Mouse (Mus musculus) myocyte (in vitro differentiated cells): Measurements from ENCODE around the gene Mvb12b. TPM values are rescaled to one million over a fixed set of nuclear protein-coding genes. Genes with fewer than 3 reads are reported as not detected.

Experiments used
- H3K27me3 ChIP-seq: one replicate; pipeline ENCODE4 v1.6.1; 2011; ENCODE audit not compliant: control insufficient read depth, insufficient read depth, insufficient read length
- H3K36me3 ChIP-seq: one replicate; pipeline ENCODE4 v1.6.1; 2011; ENCODE audit not compliant: control insufficient read depth, insufficient read depth
- H3K4me2 ChIP-seq: one replicate; pipeline ENCODE4 v1.6.1; 2011; ENCODE audit warnings: low read depth, control low read depth
- H3K4me3 ChIP-seq: one replicate; pipeline ENCODE4 v1.5.1; 2011; ENCODE audit warnings: mild to moderate bottlenecking, control low read depth, moderate library complexity
- H3K79me2 ChIP-seq: one replicate; pipeline ENCODE4 v1.6.1; 2011; ENCODE audit not compliant: control insufficient read depth, insufficient read depth
- H3ac ChIP-seq: one replicate; pipeline ENCODE4 v1.6.1; 2011; ENCODE audit not compliant: control insufficient read depth, insufficient read length
- CEBPB ChIP-seq: IDR thresholded peaks from 2 replicates; pipeline ENCODE4 v1.6.1; 2011; ENCODE audit warnings: mild to moderate bottlenecking, moderate library complexity; ENCODE audit not compliant: poor library complexity, insufficient read depth, severe bottlenecking
- E2F4 ChIP-seq: IDR thresholded peaks from one replicate; pipeline ENCODE4 v1.6.1; 2011; ENCODE audit warnings: mild to moderate bottlenecking, control low read depth, moderate library complexity; ENCODE audit not compliant: insufficient read depth
- MAX ChIP-seq: IDR thresholded peaks from one replicate; pipeline ENCODE4 v1.6.1; 2011; ENCODE audit warnings: low read depth, mild to moderate bottlenecking, control low read depth
- MYOD1 ChIP-seq, 3 experiments: IDR thresholded peaks; one replicate each; pipeline ENCODE4 v1.6.1; 2011; ENCODE audit warnings: control low read depth in 2 of 3, low read depth in 2 of 3, mild to moderate bottlenecking in 2 of 3, moderate library complexity in 1 of 3; ENCODE audit not compliant: insufficient read length in 2 of 3, control insufficient read depth in 1 of 3
- MYOG ChIP-seq, 3 experiments: IDR thresholded peaks; one replicate each; pipeline ENCODE4 v1.6.1; 2011; ENCODE audit warnings: control low read depth in 2 of 3, low read depth in 2 of 3, mild to moderate bottlenecking in 2 of 3; ENCODE audit not compliant: insufficient read length in 2 of 3, control insufficient read depth in 1 of 3, insufficient read depth in 1 of 3
- POLR2A ChIP-seq: IDR thresholded peaks from one replicate; pipeline ENCODE4 v1.6.1; 2011; ENCODE audit warnings: low read depth, mild to moderate bottlenecking, control low read depth, moderate library complexity; ENCODE audit not compliant: insufficient read length
- POLR2AphosphoS2 ChIP-seq: IDR thresholded peaks from one replicate; pipeline ENCODE4 v1.6.1; 2011; ENCODE audit warnings: low read depth, control low read depth; ENCODE audit not compliant: insufficient read length
- REST ChIP-seq: IDR thresholded peaks from one replicate; pipeline ENCODE4 v1.6.1; 2011; ENCODE audit warnings: mild to moderate bottlenecking, control low read depth, moderate library complexity; ENCODE audit not compliant: insufficient read depth, insufficient read length
- SRF ChIP-seq: IDR thresholded peaks from one replicate; pipeline ENCODE4 v1.6.1; 2011; ENCODE audit warnings: low read depth; ENCODE audit not compliant: control insufficient read depth, insufficient read length
- TCF12 ChIP-seq: IDR thresholded peaks from one replicate; pipeline ENCODE4 v1.6.1; 2011; ENCODE audit warnings: mild to moderate bottlenecking, control low read depth; ENCODE audit not compliant: poor library complexity, insufficient read depth, severe bottlenecking
- TCF3 ChIP-seq: IDR thresholded peaks from one replicate; pipeline ENCODE4 v1.6.1; 2011; ENCODE audit warnings: low read depth, control low read depth; ENCODE audit not compliant: insufficient read length
- USF1 ChIP-seq: IDR thresholded peaks from one replicate; pipeline ENCODE4 v1.6.1; 2011; ENCODE audit warnings: low read depth, mild to moderate bottlenecking, control low read depth, moderate library complexity
- polyA plus RNA-seq: library from polyadenylated mRNA; unstranded; fragments of >200 nt; fragmentation: generic; extraction: Trizol; gene quantifications from one replicate; pipeline ENCODE4 v1.2.1, GENCODE M21; 2012; ENCODE audit warnings: missing spikeins

Mvb12b gene
- polyA plus RNA-seq, 1 experiment: 14.5 TPM

DNA sequence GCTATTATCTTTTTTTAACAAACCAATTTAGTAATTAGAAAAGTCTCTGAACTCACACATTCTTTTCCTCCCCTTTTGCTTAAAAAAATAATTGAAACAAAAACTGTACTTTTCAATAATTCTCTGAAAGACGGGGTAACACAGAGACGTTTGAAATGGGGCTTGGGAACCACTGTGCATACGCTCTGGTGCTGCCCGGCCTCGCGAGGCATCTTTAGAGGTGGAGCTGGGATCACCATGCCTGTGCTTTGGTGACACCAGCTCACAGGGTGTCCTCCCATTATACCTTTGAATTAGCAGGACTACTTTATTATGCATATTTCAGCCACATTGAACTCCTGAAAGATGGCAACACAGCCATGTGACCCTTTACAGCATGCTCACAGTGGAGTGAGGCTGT is 101.7 kb downstream of the Mvb12b start:
- TF ChIP-seq SRF (no peak), TCF3 (no peak)
- H3K36me3 ChIP-seq: no peaks in the 10 kb centered on the region

DNA sequence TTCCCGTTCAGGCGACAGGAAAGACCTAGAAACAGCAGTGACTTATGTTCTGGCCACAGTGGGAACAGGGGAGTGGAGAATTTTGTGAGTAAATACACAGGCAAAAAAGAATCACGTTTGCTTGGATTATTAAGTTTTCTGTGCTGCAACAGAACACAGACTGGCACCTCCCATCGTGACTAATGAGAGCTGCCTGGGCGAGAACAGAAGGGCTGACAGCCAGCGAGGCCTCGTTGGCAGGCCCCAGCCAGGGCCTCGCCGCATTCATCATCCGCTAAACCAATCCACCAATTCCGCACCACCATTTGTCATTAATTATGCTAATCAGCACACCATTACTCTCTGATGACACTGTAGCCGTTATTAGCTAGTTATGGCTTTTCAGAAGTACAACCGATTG is 102.2 kb downstream of the Mvb12b start:
- H3K36me3 ChIP-seq: no peaks in the 10 kb centered on the region
- H3ac ChIP-seq: no peak overlapping the region
- no peak overlapping the region for H3K4me3 ChIP-seq
- no peaks in the 10 kb centered on the region for H3K27me3 ChIP-seq
- H3K4me2 ChIP-seq: no peak overlapping the region
- no peaks in the 10 kb centered on the region for H3K79me2 ChIP-seq
- no peak for TF ChIP-seq TCF12
- TF ChIP-seq MYOD1 (IDR thresholded peaks at IDR 0.05; ENCODE audit: control insufficient read depth in 1 of 3, insufficient read length in 2 of 3, low read depth in 2 of 3): no peak
- no peak for TF ChIP-seq POLR2AphosphoS2
- TF ChIP-seq E2F4: no peak
- TF ChIP-seq POLR2A: no peak
- TF ChIP-seq MAX: no peak
- no peak for TF ChIP-seq CEBPB
- no peak for TF ChIP-seq SRF
- TF ChIP-seq USF1: no peak
- TF ChIP-seq REST: no peak
- TF ChIP-seq TCF3: no peak
- no peak for TF ChIP-seq MYOG (IDR thresholded peaks at IDR 0.05; ENCODE audit: control insufficient read depth in 1 of 3, insufficient read depth in 1 of 3, insufficient read length in 2 of 3, low read depth in 2 of 3)

More for the DNA sequence above, 101.7 kb downstream of the Mvb12b start:
- no peak overlapping the region for H3K4me3 ChIP-seq
- no peak overlapping the region for H3K4me2 ChIP-seq
- no peak overlapping the region for H3ac ChIP-seq
- no peaks in the 10 kb centered on the region for H3K27me3 ChIP-seq
- no peaks in the 10 kb centered on the region for H3K79me2 ChIP-seq

DNA sequence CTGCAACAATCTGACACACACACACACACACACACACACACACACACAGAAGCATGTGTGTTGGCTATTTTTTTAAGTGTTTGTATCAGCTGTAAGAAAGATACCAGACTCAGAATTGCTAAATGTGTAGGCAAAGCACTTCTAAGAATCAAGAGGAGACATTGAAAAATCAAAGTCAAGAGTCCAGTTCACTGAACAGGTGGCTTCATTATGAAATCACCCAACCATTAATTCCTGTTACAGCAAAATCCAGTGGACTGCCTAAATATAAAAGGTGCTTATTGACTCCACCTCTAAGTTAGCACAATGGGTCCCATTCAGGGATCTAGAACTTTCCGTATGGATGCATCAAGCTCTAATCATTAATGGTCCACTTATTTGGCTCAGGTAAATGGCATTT is 103.0 kb downstream of the Mvb12b start:
- Histone ChIP-seq H3ac (no peak overlapping the region), H3K4me3 (no peak overlapping the region), H3K79me2 (no peaks in the 10 kb centered on the region), H3K36me3 (no peaks in the 10 kb centered on the region), H3K27me3 (no peaks in the 10 kb centered on the region), H3K4me2 (no peak overlapping the region)
- TF ChIP-seq USF1: no peak
- no peak for TF ChIP-seq MYOD1 (IDR thresholded peaks at IDR 0.05; ENCODE audit: control insufficient read depth in 1 of 3, insufficient read length in 2 of 3, low read depth in 2 of 3)
- TF ChIP-seq SRF: no peak
- TF ChIP-seq E2F4: no peak
- no peak for TF ChIP-seq POLR2AphosphoS2
- TF ChIP-seq TCF3: no peak
- TF ChIP-seq CEBPB: no peak
- TF ChIP-seq REST: no peak
- no peak for TF ChIP-seq MYOG (IDR thresholded peaks at IDR 0.05; ENCODE audit: control insufficient read depth in 1 of 3, insufficient read depth in 1 of 3, insufficient read length in 2 of 3, low read depth in 2 of 3)
- no peak for TF ChIP-seq POLR2A

DNA sequence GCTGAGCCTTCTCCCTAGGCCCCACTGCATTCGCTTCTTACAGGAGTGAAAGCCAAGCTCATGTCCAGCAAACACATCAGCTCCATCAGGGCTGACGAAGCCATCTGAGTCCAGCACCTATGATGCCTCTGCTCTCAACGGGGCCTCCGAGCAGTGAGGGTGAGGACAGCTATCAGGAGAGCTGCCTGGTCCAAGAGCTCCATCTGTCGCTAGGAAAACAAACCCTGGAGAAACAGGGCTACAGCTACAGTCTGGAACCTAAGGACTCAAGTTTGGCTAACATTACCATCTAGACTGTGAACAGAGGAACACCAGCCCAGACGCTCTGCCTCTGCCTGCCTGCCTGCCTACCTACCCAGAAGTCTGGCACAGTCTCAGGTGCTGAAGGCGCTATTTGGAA is 104.3 kb downstream of the Mvb12b start:
- Histone ChIP-seq H3K27me3 (no peaks in the 10 kb centered on the region), H3K36me3 (no peaks in the 10 kb centered on the region), H3K79me2 (no peaks in the 10 kb centered on the region), H3K4me2 (no peak overlapping the region), H3K4me3 (no peak overlapping the region), H3ac (no peak overlapping the region)
- TF ChIP-seq USF1 (no peak), SRF (no peak), POLR2AphosphoS2 (no peak), MYOG (IDR thresholded peaks at IDR 0.05; ENCODE audit: control insufficient read depth in 1 of 3, insufficient read depth in 1 of 3, insufficient read length in 2 of 3, low read depth in 2 of 3) (no peak), E2F4 (no peak)

DNA sequence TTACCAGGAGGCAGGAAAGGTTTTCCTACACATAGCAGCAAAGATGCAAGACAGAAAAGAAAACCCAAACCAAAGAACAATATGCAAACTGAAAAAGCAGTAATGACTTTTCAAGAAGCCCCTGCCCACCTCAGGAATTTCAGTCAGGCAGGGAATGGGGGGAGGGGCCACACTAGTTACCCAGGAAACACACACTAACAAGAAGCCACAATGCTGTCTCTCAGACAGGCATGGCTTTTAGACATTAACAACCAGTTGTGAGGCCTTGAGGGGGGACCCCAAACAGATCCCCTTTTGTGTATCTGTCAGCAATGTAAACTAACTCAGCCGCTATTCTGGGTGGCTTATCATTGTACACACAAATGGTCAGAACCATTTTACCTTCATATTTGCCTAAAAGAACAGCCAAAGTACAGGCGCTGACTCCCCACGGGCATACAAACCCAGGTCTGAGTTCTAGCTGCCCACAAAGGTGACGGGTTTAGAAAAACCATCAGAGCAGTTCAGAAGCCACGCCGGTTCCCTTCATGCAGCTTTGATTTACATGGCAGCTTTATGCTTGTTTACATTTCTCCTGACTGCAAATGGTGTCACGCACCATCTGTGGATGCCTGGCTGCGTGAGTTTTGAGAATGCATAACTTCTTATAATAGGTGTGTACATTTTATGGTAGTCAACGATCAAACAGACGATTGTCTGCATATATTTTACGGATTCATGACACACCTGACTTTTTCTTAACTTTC is 105.9 kb downstream of the Mvb12b start:
- Histone ChIP-seq H3K4me3 (no peak overlapping the region), H3K79me2 (no peaks in the 10 kb centered on the region), H3ac (no peak overlapping the region), H3K27me3 (no peaks in the 10 kb centered on the region), H3K4me2 (no peak overlapping the region), H3K36me3 (no peaks in the 10 kb centered on the region)
- TF ChIP-seq POLR2A (no peak), SRF (no peak)

DNA sequence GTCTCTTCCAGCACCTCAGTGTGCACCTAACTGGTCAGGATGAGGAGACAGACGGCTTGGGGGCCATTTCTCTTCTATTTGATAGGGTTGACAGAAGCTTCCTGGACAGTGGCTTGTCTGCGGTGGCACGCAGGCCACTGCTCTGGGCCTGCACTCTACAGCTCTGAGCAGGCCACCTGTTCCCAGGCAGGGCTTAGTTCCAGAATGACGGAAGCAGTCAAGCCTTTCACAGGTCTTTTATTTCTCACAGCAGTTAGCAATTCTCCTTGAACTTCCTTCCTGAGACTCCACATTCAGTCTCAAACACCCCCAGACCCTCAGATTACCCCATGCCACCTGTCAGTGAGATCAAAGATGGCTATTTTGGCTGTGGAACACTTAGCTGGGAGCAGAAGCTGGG is 109.3 kb downstream of the Mvb12b start:
- Histone ChIP-seq H3ac (no peak overlapping the region), H3K4me3 (no peak overlapping the region), H3K4me2 (no peak overlapping the region), H3K27me3 (no peaks in the 10 kb centered on the region), H3K79me2 (no peaks in the 10 kb centered on the region), H3K36me3 (no peaks in the 10 kb centered on the region)
- no peak for TF ChIP-seq TCF3
- TF ChIP-seq SRF: no peak
- TF ChIP-seq POLR2A: no peak
- TF ChIP-seq MYOD1 (IDR thresholded peaks at IDR 0.05; ENCODE audit: control insufficient read depth in 1 of 3, insufficient read length in 2 of 3, low read depth in 2 of 3): no peak
